Mouse (Mus musculus) cerebellum, adult 2 months (tissue): ENCODE measurements around the gene Mymx.

Source experiments
- CTCF ChIP-seq: fragments of 200-500 bp; IDR thresholded peaks from 2 replicates; pipeline ENCODE4 v1.5.1; 2011; ENCODE audit warnings: low read depth, mild to moderate bottlenecking, control low read depth, low read length, moderate library complexity, borderline replicate concordance; ENCODE audit not compliant: insufficient read depth
- POLR2A ChIP-seq: fragments of 200-500 bp; IDR thresholded peaks from 2 replicates; pipeline ENCODE4 v1.6.1; 2011; ENCODE audit warnings: low read length, control low read depth, borderline replicate concordance; ENCODE audit not compliant: insufficient read depth

GRCm38 (mm10) chr17:45554420-45554819, 47.5 kb downstream of the Mymx start:
- TF ChIP-seq CTCF (no peak), POLR2A (no peak)
